Mouse (Mus musculus) intestine, postnatal 0 days (tissue): ENCODE data around the gene St3gal5. TPM values are rescaled to one million over a fixed set of nuclear protein-coding genes. Genes with fewer than 3 reads are reported as not detected.

Source experiments
- ATAC-seq: fragments of 200-750 bp; cut with Nextera tagmentation; 2 replicates; pipeline ENCODE4 v1.8.0; 2017; ENCODE audit warnings: mild to moderate bottlenecking, moderate TSS enrichment, moderate library complexity
- H3K27ac ChIP-seq: fragments of 300-500 bp; sonication (generic); 2 replicates; pipeline ENCODE4 v1.5.1; 2014; ENCODE audit warnings: mild to moderate bottlenecking, low read depth, low read length, moderate library complexity
- H3K27me3 ChIP-seq: fragments of 300-500 bp; sonication (generic); replicated peaks from 2 replicates; pipeline ENCODE4 v1.6.1; 2014; ENCODE audit warnings: low read length, mixed read lengths; ENCODE audit not compliant: control insufficient read depth, insufficient read depth
- H3K36me3 ChIP-seq: fragments of 300-500 bp; sonication (generic); 2 replicates; pipeline ENCODE4 v1.6.1; 2014; ENCODE audit warnings: mild to moderate bottlenecking, moderate library complexity; ENCODE audit not compliant: control insufficient read depth, insufficient read depth
- H3K4me1 ChIP-seq: fragments of 300-500 bp; sonication (generic); replicated peaks from 2 replicates; pipeline ENCODE4 v1.6.1; 2014; ENCODE audit warnings: antibody characterized with exemption, low read length, mixed read lengths; ENCODE audit not compliant: control insufficient read depth, insufficient read depth
- H3K4me2 ChIP-seq: fragments of 300-500 bp; sonication (generic); replicated peaks from 2 replicates; pipeline ENCODE4 v1.6.1; 2014; ENCODE audit warnings: low read depth, mild to moderate bottlenecking, moderate library complexity
- H3K4me3 ChIP-seq: fragments of 300-500 bp; sonication (generic); 2 replicates; pipeline ENCODE4 v1.5.1; 2014; ENCODE audit warnings: low read depth, low read length
- H3K9ac ChIP-seq: fragments of 300-500 bp; sonication (generic); 2 replicates; pipeline ENCODE4 v1.6.1; 2014; ENCODE audit warnings: mild to moderate bottlenecking, low read depth, low read length
- H3K9me3 ChIP-seq: fragments of 300-500 bp; sonication (generic); 2 replicates; pipeline ENCODE4 v1.6.1; 2016; ENCODE audit warnings: mixed run types; ENCODE audit not compliant: control insufficient read depth
- CTCF ChIP-seq: sonication (generic); IDR thresholded peaks from 2 replicates; pipeline ENCODE4 v1.5.1; 2016; ENCODE audit warnings: low read depth, mild to moderate bottlenecking, control low read depth, antibody characterized with exemption, moderate library complexity
- WGBS: fragments of 180-500 bp; shearing (Covaris S2); extraction: QIAGEN DNeasy Blood & Tissue Kit; methylation state at CpG from one replicate; pipeline ENCODE4 v1.1.7; 2014; 5-methylcytosine and 5-hydroxymethylcytosine counted together
- polyA plus RNA-seq: library from polyadenylated mRNA; unstranded; fragments of >200 nt; fragmentation: Nextera tagmentation; extraction: Ambion mirVana; gene quantifications from 2 replicates; pipeline ENCODE4 v1.2.1, GENCODE M21; 2015

Gene St3gal5
- polyA plus RNA-seq, 1 experiment from 2014 or later, result 69.0 TPM

GRCm38 (mm10) chr6:72132671-72133214, 35.4 kb downstream of the St3gal5 start:
- Histone ChIP-seq H3K27me3 (no peaks in the 10 kb centered on the region), H3K9me3 (no peaks in the 10 kb centered on the region), H3K9ac (no peak overlapping the region), H3K4me2 (no peak overlapping the region), H3K36me3 (peaks cover 39% of the 10 kb centered on the region; the same call in 1 of the 2 replicates), H3K27ac (no peak overlapping the region), H3K4me1 (no peaks in the 10 kb centered on the region), H3K4me3 (no peak overlapping the region)
- WGBS, result 95% methylated on average over 8 of the region's 8 CpGs
- no peak for ATAC-seq
- TF ChIP-seq CTCF, result no peak

- H3K4me1 ChIP-seq, result no peaks in the 10 kb centered on the region
- WGBS, result 71% methylated on average over 9 of the region's 9 CpGs
- H3K4me2 ChIP-seq, result no peak overlapping the region
- H3K36me3 ChIP-seq, result peaks cover 28% of the 10 kb centered on the region; the same call in 1 of the 2 replicates
- ATAC-seq, result no peak
- TF ChIP-seq CTCF, result no peak
- no peaks in the 10 kb centered on the region for H3K27me3 ChIP-seq
- H3K4me3 ChIP-seq, result no peak overlapping the region
- H3K9me3 ChIP-seq, result no peaks in the 10 kb centered on the region
- H3K9ac ChIP-seq, result no peak overlapping the region
- no peak overlapping the region for H3K27ac ChIP-seq
Measured at GRCm38 (mm10) chr6:72134850-72135515, 37.6 kb downstream of the St3gal5 start.

GRCm38 (mm10) chr6:72136016-72136415, 38.6 kb downstream of the St3gal5 start:
- no peak overlapping the region for H3K27ac ChIP-seq
- WGBS, result 89% methylated on average over 5 of the region's 5 CpGs
- H3K36me3 ChIP-seq, result peaks cover 20% of the 10 kb centered on the region; the same call in 1 of the 2 replicates
- no peaks in the 10 kb centered on the region for H3K9me3 ChIP-seq
- H3K27me3 ChIP-seq, result no peaks in the 10 kb centered on the region
- H3K4me1 ChIP-seq, result no peaks in the 10 kb centered on the region
- no peak overlapping the region for H3K4me3 ChIP-seq
- no peak overlapping the region for H3K4me2 ChIP-seq
- no peak for ATAC-seq
- H3K9ac ChIP-seq, result no peak overlapping the region
- TF ChIP-seq CTCF, result no peak

DNA sequence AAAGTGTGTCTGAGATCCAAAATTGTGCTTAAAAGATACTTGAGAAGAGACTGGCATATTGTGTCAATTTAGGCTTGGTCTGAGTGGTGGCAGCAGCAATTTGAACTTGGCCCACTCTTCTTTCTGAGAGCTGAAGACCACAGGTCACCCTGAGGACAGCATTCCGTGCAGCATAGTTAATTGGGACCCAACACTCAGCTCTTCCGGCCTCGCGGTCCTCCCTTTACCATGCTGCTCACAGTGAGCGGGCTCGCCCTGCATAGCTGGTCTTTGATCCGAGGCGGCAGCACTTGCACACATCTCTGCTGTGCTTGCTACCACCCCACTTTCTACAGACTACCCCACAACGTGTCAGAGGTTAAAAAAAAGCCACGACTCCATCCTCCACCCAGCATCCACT, 39.2 kb downstream of the St3gal5 start:
- H3K36me3 ChIP-seq, result peaks cover 20% of the 10 kb centered on the region; the same call in 1 of the 2 replicates
- no peaks in the 10 kb centered on the region for H3K9me3 ChIP-seq
- no peak overlapping the region for H3K9ac ChIP-seq
- ATAC-seq, result no peak
- H3K4me3 ChIP-seq, result no peak overlapping the region
- H3K27ac ChIP-seq, result no peak overlapping the region
- 73% methylated on average over 10 of the region's 10 CpGs for WGBS
- H3K27me3 ChIP-seq, result no peaks in the 10 kb centered on the region
- no peaks in the 10 kb centered on the region for H3K4me1 ChIP-seq
- H3K4me2 ChIP-seq, result no peak overlapping the region
- no peak for TF ChIP-seq CTCF

DNA sequence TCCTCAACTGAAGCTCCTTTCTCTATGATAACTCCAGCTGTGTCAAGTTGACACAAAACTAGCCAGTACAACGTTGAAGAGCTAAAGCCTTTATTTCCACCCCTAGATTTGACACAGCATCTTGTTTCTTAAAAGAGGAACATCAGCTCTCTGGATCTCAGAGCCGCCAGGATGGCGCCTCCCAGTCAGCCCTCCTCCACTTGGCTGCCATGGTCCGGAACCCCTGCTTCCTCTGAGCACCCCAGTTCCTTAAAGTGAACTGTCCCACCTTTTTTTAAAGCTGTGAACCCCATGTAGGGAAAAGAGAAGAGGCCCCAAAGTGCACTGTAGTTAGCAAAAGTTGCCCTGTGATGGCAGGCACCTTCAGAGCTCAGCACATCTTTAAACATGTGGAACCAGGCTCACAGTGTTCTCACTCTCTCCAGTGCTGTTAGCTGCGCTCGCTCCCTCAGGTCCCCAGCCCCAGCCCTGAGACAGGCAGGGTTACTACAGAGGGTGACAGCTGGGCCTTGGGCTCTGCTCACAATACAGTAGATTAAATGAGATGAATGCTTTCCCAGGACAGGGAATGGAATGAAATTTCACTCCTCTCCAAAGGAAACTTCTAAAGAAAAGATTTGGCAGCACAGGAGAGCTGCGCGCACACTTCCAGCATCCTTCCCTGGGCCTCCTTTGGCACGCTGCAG, 42.3 kb downstream of the St3gal5 start:
- H3K27ac ChIP-seq, result no peak overlapping the region
- no peak for ATAC-seq

GRCm38 (mm10) chr6:72140371-72140770, 43.0 kb downstream of the St3gal5 start:
- H3K36me3 ChIP-seq, result peaks cover 11% of the 10 kb centered on the region; the same call in 1 of the 2 replicates
- no peaks in the 10 kb centered on the region for H3K4me1 ChIP-seq
- H3K4me2 ChIP-seq, result no peak overlapping the region
- WGBS, result 83% methylated on average over 8 of the region's 8 CpGs
- no peak for TF ChIP-seq CTCF
- no peak for ATAC-seq
- no peak overlapping the region for H3K9ac ChIP-seq
- no peak overlapping the region for H3K4me3 ChIP-seq
- H3K9me3 ChIP-seq, result no peaks in the 10 kb centered on the region
- H3K27ac ChIP-seq, result no peak overlapping the region
- H3K27me3 ChIP-seq, result no peaks in the 10 kb centered on the region

More for the DNA sequence above, 42.3 kb downstream of the St3gal5 start:
- no peaks in the 10 kb centered on the region for H3K9me3 ChIP-seq
- WGBS, result 83% methylated on average over 9 of the region's 9 CpGs
- H3K36me3 ChIP-seq, result peaks cover 11% of the 10 kb centered on the region; the same call in 1 of the 2 replicates
- no peaks in the 10 kb centered on the region for H3K4me1 ChIP-seq
- H3K4me2 ChIP-seq, result no peak overlapping the region
- H3K27me3 ChIP-seq, result no peaks in the 10 kb centered on the region
- TF ChIP-seq CTCF, result no peak
- H3K9ac ChIP-seq, result no peak overlapping the region
- no peak overlapping the region for H3K4me3 ChIP-seq
